Mouse (Mus musculus): ENCODE data around the gene Hfe. TPM values are rescaled to one million over a fixed set of nuclear protein-coding genes. Genes with fewer than 3 reads are reported as not detected.

Gene Hfe
- polyA plus RNA-seq, 1 experiment from 2014 or later = 2.2 TPM

DNA sequence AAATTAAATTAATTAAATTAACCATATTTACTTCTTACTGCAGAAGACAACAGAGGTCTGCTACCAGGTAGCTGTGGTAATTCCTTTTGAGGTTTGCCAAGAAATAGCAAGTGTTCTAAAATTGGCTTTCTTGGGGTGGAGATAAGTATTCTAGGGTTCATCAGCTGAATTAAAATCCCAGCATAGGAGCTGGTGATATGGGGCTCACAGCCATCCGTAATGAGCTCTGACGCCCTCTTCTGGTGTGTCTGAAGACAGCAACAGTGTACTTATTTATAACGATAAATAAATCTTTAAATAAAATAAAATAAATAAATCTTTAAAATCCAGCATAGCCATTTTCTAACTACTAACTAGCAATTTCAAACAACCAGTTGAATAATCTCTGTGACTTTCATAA, 10.9 kb downstream of the Hfe start:
- Histone ChIP-seq H3K27me3 (ENCODE audit: control insufficient read depth, insufficient read depth, low read length) (no peaks in the 10 kb centered on the region), H3K9ac (ENCODE audit: low read length) (no peak overlapping the region), H3K36me3 (ENCODE audit: control insufficient read depth, insufficient read depth, low read length) (no peaks in the 10 kb centered on the region), H3K4me1 (replicated peaks; ENCODE audit: control insufficient read depth, insufficient read depth, low read length) (no peaks in the 10 kb centered on the region), H3K27ac (ENCODE audit: low read depth, low read length) (no peak overlapping the region), H3K4me2 (ENCODE audit: low read depth, low read length, severe bottlenecking) (no peak overlapping the region), H3K4me3 (ENCODE audit: low read depth, low read length) (no peak overlapping the region), H3K9me3 (ENCODE audit: control insufficient read depth, low read length) (no peaks in the 10 kb centered on the region)
- DNase-seq (ENCODE audit: low spot score) = no peak
- WGBS = 73% methylated on average over 3 of the region's 3 CpGs
- no peak for ATAC-seq (replicated peaks; ENCODE audit: low FRiP score)

DNA sequence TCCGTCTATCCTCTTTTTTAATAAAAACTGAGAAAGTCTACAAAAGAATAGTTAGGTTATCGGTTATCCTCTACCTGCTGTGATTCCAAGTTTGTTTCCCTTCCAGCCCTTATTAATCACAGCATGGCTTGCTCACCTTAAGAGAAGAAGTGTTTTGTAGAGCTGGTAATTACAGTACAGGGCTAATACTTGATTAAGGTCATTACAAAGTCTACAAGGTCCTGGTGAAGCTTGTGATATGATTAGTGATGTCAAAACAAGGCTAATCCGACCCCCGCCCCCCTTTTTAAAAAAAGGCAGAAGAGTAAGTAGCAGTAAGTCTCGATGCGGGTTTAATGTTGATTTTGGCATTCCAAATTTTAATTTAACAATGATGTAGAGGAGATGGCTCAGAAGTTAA, 11.7 kb downstream of the Hfe start:
- 54% methylated on average over 6 of the region's 6 CpGs for WGBS
- Histone ChIP-seq H3K4me2 (ENCODE audit: low read depth, low read length, severe bottlenecking) (peak overlapping the region; percentile 33; the same call in 1 of the 2 replicates), H3K27me3 (ENCODE audit: control insufficient read depth, insufficient read depth, low read length) (no peaks in the 10 kb centered on the region), H3K4me1 (replicated peaks; ENCODE audit: control insufficient read depth, insufficient read depth, low read length) (no peaks in the 10 kb centered on the region), H3K9ac (ENCODE audit: low read length) (no peak overlapping the region; the same call in 1 of the 2 replicates), H3K27ac (ENCODE audit: low read depth, low read length) (peak overlapping the region; percentile 81), H3K36me3 (ENCODE audit: control insufficient read depth, insufficient read depth, low read length) (no peaks in the 10 kb centered on the region), H3K4me3 (ENCODE audit: low read depth, low read length) (no peak overlapping the region), H3K9me3 (ENCODE audit: control insufficient read depth, low read length) (no peaks in the 10 kb centered on the region)
- no peak for ATAC-seq (replicated peaks; ENCODE audit: low FRiP score)
- DNase-seq (ENCODE audit: low spot score) = no peak

DNA sequence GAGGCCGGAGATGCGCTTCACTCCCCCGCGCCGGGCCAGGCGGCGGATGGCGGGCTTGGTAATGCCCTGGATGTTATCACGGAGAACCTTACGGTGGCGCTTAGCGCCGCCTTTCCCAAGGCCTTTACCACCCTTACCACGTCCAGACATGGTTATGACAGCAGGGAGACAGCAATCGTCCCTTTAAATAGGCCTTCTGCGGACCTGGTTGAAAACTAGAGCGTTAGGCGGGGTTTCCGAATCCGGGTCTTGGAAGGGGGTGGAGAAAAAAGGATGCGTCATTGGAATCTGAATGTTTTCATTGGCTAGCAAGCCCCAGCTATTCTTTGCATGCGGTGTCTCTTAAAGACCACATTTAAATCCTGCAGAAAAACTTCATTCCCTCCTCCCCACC, 12.4 kb downstream of the Hfe start, which contains the start of gene Hist1h4c:
Gene Hist1h4c (minus strand): TSS at position 155 of the 394 bp plus-strand sequence.
- 0% methylated on average over 19 of the region's 22 CpGs for WGBS
- Histone ChIP-seq H3K9me3 (ENCODE audit: control insufficient read depth, low read length) (no peaks in the 10 kb centered on the region), H3K9ac (ENCODE audit: low read length) (peak within 1 kb of the TSS; percentile 43), H3K27me3 (ENCODE audit: control insufficient read depth, insufficient read depth, low read length) (no peaks in the 10 kb centered on the region), H3K4me2 (ENCODE audit: low read depth, low read length, severe bottlenecking) (peak within 1 kb of the TSS; percentile 45), H3K4me3 (ENCODE audit: low read depth, low read length) (peak within 1 kb of the TSS; percentile 36), H3K36me3 (ENCODE audit: control insufficient read depth, insufficient read depth, low read length) (no peaks in the 10 kb centered on the region), H3K4me1 (replicated peaks; ENCODE audit: control insufficient read depth, insufficient read depth, low read length) (no peaks in the 10 kb centered on the region), H3K27ac (ENCODE audit: low read depth, low read length) (peak within 1 kb of the TSS; percentile 81)
- DNase-seq (ENCODE audit: low spot score) (peak; percentile 97), ATAC-seq (replicated peaks; ENCODE audit: low FRiP score) (peak; percentile 96)

DNA sequence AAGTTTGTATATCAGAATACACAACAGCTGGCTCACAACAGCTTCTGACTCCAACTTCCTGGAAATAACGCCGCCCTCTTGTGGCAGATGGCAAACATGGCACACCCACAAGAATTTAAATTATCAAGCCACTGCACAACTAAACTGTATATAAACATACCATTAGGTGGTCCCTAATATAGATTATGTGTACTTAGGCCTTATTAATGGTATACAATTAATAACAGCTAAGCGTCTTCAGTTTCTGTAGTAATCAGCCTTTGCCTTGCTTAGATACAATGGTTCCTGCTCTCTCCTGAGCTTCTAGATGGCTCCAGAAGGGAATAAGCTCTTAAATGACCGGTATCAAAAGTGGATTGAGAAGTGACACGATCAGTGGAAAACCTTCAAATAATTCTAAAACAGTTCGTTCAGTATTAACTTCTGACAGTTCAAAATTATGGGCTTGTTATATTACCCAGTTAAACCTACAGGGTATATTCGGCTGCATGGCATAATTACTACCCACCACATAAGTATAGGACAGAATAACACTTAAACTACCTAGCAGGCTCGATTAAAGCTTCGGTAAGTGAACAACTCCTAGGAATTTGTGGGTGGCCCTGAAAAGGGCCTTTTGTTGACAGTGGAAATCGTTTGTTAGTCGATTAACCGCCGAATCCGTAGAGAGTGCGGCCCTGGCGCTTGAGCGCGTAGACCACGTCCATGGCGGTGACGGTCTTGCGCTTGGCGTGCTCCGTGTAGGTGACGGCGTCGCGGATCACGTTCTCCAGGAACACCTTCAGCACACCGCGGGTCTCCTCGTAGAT, 13.0 kb downstream of the Hfe start:
- Histone ChIP-seq H3K27me3 (ENCODE audit: control insufficient read depth, insufficient read depth, low read length) (no peaks in the 10 kb centered on the region), H3K4me1 (replicated peaks; ENCODE audit: control insufficient read depth, insufficient read depth, low read length) (no peaks in the 10 kb centered on the region), H3K9ac (ENCODE audit: low read length) (peak overlapping the region; percentile 43), H3K4me2 (ENCODE audit: low read depth, low read length, severe bottlenecking) (peak overlapping the region; percentile 45), H3K36me3 (ENCODE audit: control insufficient read depth, insufficient read depth, low read length) (no peaks in the 10 kb centered on the region), H3K27ac (ENCODE audit: low read depth, low read length) (peak overlapping the region; percentile 81), H3K9me3 (ENCODE audit: control insufficient read depth, low read length) (no peaks in the 10 kb centered on the region), H3K4me3 (ENCODE audit: low read depth, low read length) (peak overlapping the region; percentile 36)
- WGBS = under 1% methylated on average over 23 of the region's 32 CpGs
- DNase-seq (ENCODE audit: low spot score) (peak; percentile 80), ATAC-seq (replicated peaks; ENCODE audit: low FRiP score) (peak; percentile 64)

DNA sequence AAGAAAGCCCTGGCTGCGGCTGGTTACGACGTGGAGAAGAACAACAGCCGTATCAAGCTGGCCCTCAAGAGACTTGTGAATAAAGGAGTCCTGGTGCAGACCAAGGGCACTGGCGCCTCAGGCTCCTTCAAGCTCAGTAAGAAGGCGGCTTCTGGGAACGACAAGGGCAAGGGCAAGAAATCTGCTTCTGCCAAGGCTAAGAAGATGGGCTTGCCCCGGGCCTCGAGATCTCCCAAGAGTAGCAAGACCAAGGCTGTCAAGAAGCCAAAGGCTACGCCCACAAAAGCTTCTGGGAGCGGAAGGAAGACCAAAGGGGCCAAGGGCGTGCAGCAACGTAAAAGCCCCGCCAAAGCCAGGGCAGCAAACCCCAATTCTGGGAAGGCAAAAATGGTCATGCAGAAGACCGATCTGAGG, 14.6 kb downstream of the Hfe start:
- Histone ChIP-seq H3K27ac (ENCODE audit: low read depth, low read length) (no peak overlapping the region), H3K36me3 (ENCODE audit: control insufficient read depth, insufficient read depth, low read length) (no peaks in the 10 kb centered on the region), H3K9me3 (ENCODE audit: control insufficient read depth, low read length) (no peaks in the 10 kb centered on the region), H3K4me1 (replicated peaks; ENCODE audit: control insufficient read depth, insufficient read depth, low read length) (no peaks in the 10 kb centered on the region), H3K9ac (ENCODE audit: low read length) (no peak overlapping the region), H3K4me3 (ENCODE audit: low read depth, low read length) (no peak overlapping the region), H3K4me2 (ENCODE audit: low read depth, low read length, severe bottlenecking) (no peak overlapping the region), H3K27me3 (ENCODE audit: control insufficient read depth, insufficient read depth, low read length) (no peaks in the 10 kb centered on the region)
- 64% methylated on average over 15 of the region's 15 CpGs for WGBS
- peak; percentile 52 for DNase-seq (ENCODE audit: low spot score)
- no peak for ATAC-seq (replicated peaks; ENCODE audit: low FRiP score)

DNA sequence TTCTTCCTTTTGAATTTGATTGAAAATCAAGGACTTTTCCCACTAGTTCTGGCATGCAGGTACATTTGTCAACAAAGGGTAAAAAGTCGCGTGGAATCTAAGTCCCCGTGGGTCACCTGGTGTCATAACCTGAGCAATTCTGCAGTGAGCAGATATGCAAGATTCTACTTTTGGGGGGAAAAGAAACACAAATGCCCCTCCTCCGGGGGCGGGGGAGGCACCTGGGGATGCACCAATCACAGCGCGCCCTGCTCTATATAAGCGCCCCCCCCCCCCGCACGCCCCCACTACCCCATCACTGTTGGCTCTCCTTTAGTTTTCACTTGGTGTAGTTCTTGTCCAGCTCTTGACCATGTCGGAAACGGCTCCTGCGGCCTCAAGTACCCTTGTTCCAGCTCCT, 15.1 kb downstream of the Hfe start, which contains the start of gene Hist1h1t:
Gene Hist1h1t (plus strand): TSS at position 301 of the 400 bp plus-strand sequence.
- Histone ChIP-seq H3K4me2 (ENCODE audit: low read depth, low read length, severe bottlenecking) (no peak within 1 kb of the TSS), H3K27ac (ENCODE audit: low read depth, low read length) (no peak within 1 kb of the TSS)

DNA sequence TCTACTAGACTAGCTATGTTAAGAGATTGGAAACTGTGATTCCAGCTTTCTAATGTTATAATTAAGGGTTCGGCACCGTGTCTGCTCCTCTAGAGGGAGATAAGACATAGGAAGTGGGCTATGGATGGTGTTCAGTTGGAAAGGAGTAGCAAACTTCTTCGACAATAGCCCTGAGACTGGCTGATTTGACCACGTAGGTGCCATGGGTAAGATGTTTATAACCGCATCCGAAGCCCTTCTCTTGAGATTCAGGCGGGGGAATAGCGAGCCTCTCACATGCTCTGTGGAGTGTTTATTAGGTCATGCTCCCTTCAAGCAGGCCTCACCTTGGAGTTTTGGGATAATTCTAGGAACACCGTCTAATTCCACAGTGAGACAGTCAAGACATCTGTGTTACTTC, 15.7 kb downstream of the Hfe start:
- DNase-seq (ENCODE audit: low spot score) = no peak
- Histone ChIP-seq H3K9ac (ENCODE audit: low read length) (no peak overlapping the region), H3K4me3 (ENCODE audit: low read depth, low read length) (no peak overlapping the region), H3K4me1 (replicated peaks; ENCODE audit: control insufficient read depth, insufficient read depth, low read length) (no peaks in the 10 kb centered on the region), H3K27ac (ENCODE audit: low read depth, low read length) (no peak overlapping the region), H3K27me3 (ENCODE audit: control insufficient read depth, insufficient read depth, low read length) (no peaks in the 10 kb centered on the region), H3K4me2 (ENCODE audit: low read depth, low read length, severe bottlenecking) (no peak overlapping the region), H3K9me3 (ENCODE audit: control insufficient read depth, low read length) (no peaks in the 10 kb centered on the region), H3K36me3 (ENCODE audit: control insufficient read depth, insufficient read depth, low read length) (no peaks in the 10 kb centered on the region)
- 94% methylated on average over 9 of the region's 9 CpGs for WGBS
- ATAC-seq (replicated peaks; ENCODE audit: low FRiP score) = no peak

More for the DNA sequence above, 15.1 kb downstream of the Hfe start, which contains the start of gene Hist1h1t:
- WGBS = 52% methylated on average over 13 of the region's 13 CpGs
- H3K36me3 ChIP-seq (ENCODE audit: control insufficient read depth, insufficient read depth, low read length) = no peaks in the 10 kb centered on the region
- ATAC-seq (replicated peaks; ENCODE audit: low FRiP score) (no peak), DNase-seq (ENCODE audit: low spot score) (no peak)
- no peaks in the 10 kb centered on the region for H3K4me1 ChIP-seq (replicated peaks; ENCODE audit: control insufficient read depth, insufficient read depth, low read length)
- H3K9me3 ChIP-seq (ENCODE audit: control insufficient read depth, low read length) = no peaks in the 10 kb centered on the region
- no peak within 1 kb of the TSS for H3K9ac ChIP-seq (ENCODE audit: low read length)
- H3K4me3 ChIP-seq (ENCODE audit: low read depth, low read length) = no peak within 1 kb of the TSS
- no peaks in the 10 kb centered on the region for H3K27me3 ChIP-seq (ENCODE audit: control insufficient read depth, insufficient read depth, low read length)

DNA sequence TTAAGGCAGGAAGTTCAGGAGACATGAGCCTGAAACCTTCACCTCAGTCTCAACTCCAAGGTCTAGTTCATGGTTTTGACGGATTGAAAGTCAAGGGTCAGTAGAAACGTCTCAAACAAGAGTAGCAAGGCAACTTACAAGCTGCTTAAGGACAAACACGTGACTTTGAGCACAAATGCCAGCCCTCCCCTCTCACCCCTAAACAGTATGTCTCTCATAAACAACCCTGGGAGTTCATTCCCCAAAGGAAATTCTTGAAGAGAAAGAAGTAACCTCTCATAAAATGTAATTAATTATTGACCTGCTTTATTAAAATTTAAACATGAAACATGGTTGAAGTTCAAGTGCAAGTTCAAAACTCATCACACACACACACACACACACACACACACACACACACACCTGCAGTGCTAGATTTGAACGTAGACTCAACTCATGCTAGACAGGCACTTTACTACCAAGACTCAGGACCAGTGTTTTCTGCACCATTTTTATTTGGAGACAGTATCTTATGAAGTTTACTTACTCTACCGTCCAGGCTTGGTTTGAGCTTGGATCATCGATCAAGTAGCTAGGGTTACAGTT, 16.7 kb downstream of the Hfe start:
- Histone ChIP-seq H3K4me1 (replicated peaks; ENCODE audit: control insufficient read depth, insufficient read depth, low read length) (no peaks in the 10 kb centered on the region), H3K4me3 (ENCODE audit: low read depth, low read length) (no peak overlapping the region), H3K27ac (ENCODE audit: low read depth, low read length) (no peak overlapping the region), H3K4me2 (ENCODE audit: low read depth, low read length, severe bottlenecking) (no peak overlapping the region), H3K9me3 (ENCODE audit: control insufficient read depth, low read length) (no peaks in the 10 kb centered on the region), H3K36me3 (ENCODE audit: control insufficient read depth, insufficient read depth, low read length) (no peaks in the 10 kb centered on the region), H3K27me3 (ENCODE audit: control insufficient read depth, insufficient read depth, low read length) (no peaks in the 10 kb centered on the region), H3K9ac (ENCODE audit: low read length) (no peak overlapping the region)
- ATAC-seq (replicated peaks; ENCODE audit: low FRiP score) (no peak), DNase-seq (ENCODE audit: low spot score) (no peak)
- WGBS = 89% methylated on average over 6 of the region's 6 CpGs
